Mouse (Mus musculus) kidney, embryonic 16.5 days (tissue): ENCODE results near the gene Itga3. TPM values are rescaled to one million over a fixed set of nuclear protein-coding genes. Genes with fewer than 3 reads are reported as not detected.

Experiments
- ATAC-seq: fragments of 200-750 bp; cut with Nextera tagmentation; 2 replicates; pipeline ENCODE4 v1.8.0; 2017; ENCODE audit warnings: moderate TSS enrichment; ENCODE audit not compliant: low FRiP score, low TSS enrichment
- H3K27ac ChIP-seq: fragments of 300-500 bp; sonication (generic); 2 replicates; pipeline ENCODE4 v1.5.1; 2014; ENCODE audit warnings: low read length
- H3K27me3 ChIP-seq: fragments of 300-500 bp; sonication (generic); 2 replicates; pipeline ENCODE4 v1.6.1; 2014; ENCODE audit warnings: low read length, control low read depth, mixed read lengths; ENCODE audit not compliant: insufficient read depth
- H3K36me3 ChIP-seq: fragments of 300-500 bp; sonication (generic); 2 replicates; pipeline ENCODE4 v1.6.1; 2014; ENCODE audit warnings: low read length, control low read depth, mixed read lengths; ENCODE audit not compliant: insufficient read depth
- H3K4me1 ChIP-seq: fragments of 300-500 bp; sonication (generic); 2 replicates; pipeline ENCODE4 v1.6.1; 2014; ENCODE audit warnings: low read length, control low read depth, mixed read lengths; ENCODE audit not compliant: insufficient read depth
- H3K4me2 ChIP-seq: fragments of 300-500 bp; sonication (generic); replicated peaks from 2 replicates; pipeline ENCODE4 v1.6.1; 2014; ENCODE audit warnings: low read depth, low read length
- H3K4me3 ChIP-seq: fragments of 300-500 bp; sonication (generic); 2 replicates; pipeline ENCODE4 v1.5.1; 2014; ENCODE audit warnings: mild to moderate bottlenecking, low read length
- H3K9ac ChIP-seq: fragments of 300-500 bp; sonication (generic); replicated peaks from 2 replicates; pipeline ENCODE4 v1.6.1; 2014; ENCODE audit warnings: low read length
- H3K9me3 ChIP-seq: fragments of 300-500 bp; sonication (generic); 2 replicates; pipeline ENCODE4 v1.6.1; 2016; ENCODE audit warnings: low read length, control low read depth
- WGBS: fragments of 180-500 bp; shearing (Covaris S2); extraction: QIAGEN DNeasy Blood & Tissue Kit; methylation state at CpG from one replicate; pipeline ENCODE4 v1.1.7; 2014; 5-methylcytosine and 5-hydroxymethylcytosine counted together
- polyA plus RNA-seq: library from polyadenylated mRNA; unstranded; fragments of >200 nt; fragmentation: Nextera tagmentation; extraction: Ambion mirVana; gene quantifications from 2 replicates; pipeline ENCODE4 v1.2.1, GENCODE M21; 2015

Itga3 gene
- polyA plus RNA-seq, 1 experiment from 2014 or later, result 25.8 TPM

DNA sequence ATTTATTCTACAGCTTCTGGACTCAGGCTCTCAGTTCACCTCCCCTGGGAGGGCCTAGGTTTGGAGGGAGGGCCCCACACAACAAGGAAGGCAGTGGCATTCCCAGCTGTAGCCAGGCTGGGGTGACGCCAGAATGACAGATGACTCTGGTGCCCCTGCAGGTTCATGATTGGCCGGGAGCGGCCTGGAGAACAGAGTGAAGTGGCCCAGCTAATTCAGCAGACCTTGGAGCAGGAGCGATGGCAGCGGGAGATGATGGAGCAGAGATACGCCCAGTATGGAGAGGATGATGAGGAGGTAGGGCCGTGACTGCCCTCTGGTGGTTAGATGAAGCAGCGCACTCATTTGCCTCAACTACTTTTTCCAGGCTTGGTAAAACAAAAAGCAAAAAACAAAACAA lies 75.5 kb downstream of the Itga3 start:
- peaks cover 67% of the 10 kb centered on the region for H3K36me3 ChIP-seq
- peak; percentile 61 for ATAC-seq
- H3K27ac ChIP-seq, result peak overlapping the region; percentile 73
- peak overlapping the region; percentile 1; the same call in 1 of the 2 replicates for H3K9ac ChIP-seq
- 3% methylated on average over 8 of the region's 8 CpGs for WGBS
- no peak overlapping the region for H3K4me3 ChIP-seq
- H3K27me3 ChIP-seq, result no peaks in the 10 kb centered on the region
- peaks cover 17% of the 10 kb centered on the region for H3K4me1 ChIP-seq
- H3K4me2 ChIP-seq, result 0 out of 2 replicates have a peak overlapping the region, but pooled peaks have one; percentile 5
- H3K9me3 ChIP-seq, result no peaks in the 10 kb centered on the region

DNA sequence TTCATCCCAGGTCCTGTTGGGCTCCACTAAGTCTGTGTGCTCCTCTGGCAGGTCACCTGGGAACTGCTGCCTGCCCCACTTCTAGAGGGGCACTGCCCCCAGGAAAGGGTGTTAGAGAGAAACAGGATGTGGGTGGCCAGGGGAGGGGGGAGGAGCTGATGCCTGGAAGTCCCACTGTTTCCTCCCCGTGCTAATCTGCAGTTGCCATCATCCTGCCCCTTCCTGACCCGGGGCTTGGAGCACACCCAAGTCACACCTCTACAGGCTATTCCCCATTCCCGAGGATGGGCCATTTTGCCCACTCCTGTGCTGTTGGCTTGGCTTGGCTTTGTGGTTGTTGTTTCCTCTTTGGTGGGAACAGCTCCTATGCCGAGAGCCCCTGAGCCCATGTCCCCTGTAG lies 76.1 kb downstream of the Itga3 start:
- Histone ChIP-seq H3K4me1 (peaks cover 18% of the 10 kb centered on the region), H3K4me3 (no peak overlapping the region), H3K9me3 (no peaks in the 10 kb centered on the region), H3K27me3 (no peaks in the 10 kb centered on the region), H3K9ac (peak overlapping the region; percentile 37; the same call in 1 of the 2 replicates), H3K27ac (peak overlapping the region; percentile 73), H3K36me3 (peaks cover 64% of the 10 kb centered on the region), H3K4me2 (0 out of 2 replicates have a peak overlapping the region, but pooled peaks have one; percentile 5)
- ATAC-seq, result peak; percentile 27
- 15% methylated on average over 4 of the region's 4 CpGs for WGBS

DNA sequence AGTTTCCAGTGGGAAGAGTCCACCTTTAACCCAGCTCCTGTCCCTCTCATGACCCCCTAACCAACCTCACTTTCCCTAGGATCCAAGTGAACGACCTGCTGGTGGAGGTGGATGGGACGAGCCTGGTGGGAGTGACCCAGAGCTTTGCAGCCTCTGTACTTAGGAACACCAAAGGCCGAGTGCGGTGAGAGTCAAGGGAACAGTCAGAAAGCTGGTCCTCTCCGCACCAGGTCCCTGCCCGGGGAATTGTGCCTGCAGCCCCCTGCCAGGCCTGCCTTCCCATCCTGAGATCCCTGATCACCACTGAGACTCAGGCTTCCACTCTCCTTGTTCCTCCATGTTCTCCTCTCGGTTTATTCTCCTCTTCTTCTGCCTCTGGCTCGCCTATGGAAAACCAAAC lies 76.5 kb downstream of the Itga3 start:
- Histone ChIP-seq H3K4me1 (peaks cover 22% of the 10 kb centered on the region), H3K27ac (peak overlapping the region; percentile 73), H3K4me2 (0 out of 2 replicates have a peak overlapping the region, but pooled peaks have one; percentile 5), H3K4me3 (no peak overlapping the region), H3K36me3 (peaks cover 60% of the 10 kb centered on the region), H3K9me3 (no peaks in the 10 kb centered on the region), H3K27me3 (no peaks in the 10 kb centered on the region), H3K9ac (peak overlapping the region; percentile 37)
- WGBS, result 62% methylated on average over 8 of the region's 8 CpGs
- ATAC-seq, result no peak

DNA sequence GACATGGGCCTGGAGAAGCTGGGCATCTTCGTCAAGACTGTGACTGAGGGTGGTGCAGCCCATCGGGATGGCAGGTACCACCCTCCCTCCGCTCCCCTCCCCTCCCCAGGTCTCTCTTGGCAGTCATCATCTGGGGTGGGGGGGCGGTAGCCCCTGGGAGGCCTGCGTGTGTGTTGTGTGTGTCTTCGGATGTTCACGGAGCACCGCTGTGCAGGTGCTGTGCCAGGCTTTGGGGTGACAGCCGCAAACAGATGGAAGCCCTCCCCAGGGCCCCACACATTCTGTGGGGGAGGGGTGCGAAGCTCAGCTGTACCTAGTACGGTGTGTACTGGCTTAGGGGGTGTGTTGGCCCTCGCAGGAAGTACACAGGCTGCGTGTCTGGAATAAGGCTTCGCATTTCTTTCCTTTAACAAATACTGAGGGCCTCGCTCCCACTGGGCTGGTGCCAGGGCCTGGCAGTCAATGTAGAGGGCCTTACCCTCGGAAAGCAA lies 78.5 kb downstream of the Itga3 start:
- 82% methylated on average over 16 of the region's 16 CpGs for WGBS
- Histone ChIP-seq H3K27ac (no peak overlapping the region), H3K4me1 (peaks cover 43% of the 10 kb centered on the region), H3K4me2 (no peak overlapping the region), H3K4me3 (no peak overlapping the region), H3K9ac (no peak overlapping the region), H3K27me3 (no peaks in the 10 kb centered on the region), H3K36me3 (peaks cover 50% of the 10 kb centered on the region), H3K9me3 (no peaks in the 10 kb centered on the region)
- ATAC-seq, result no peak

DNA sequence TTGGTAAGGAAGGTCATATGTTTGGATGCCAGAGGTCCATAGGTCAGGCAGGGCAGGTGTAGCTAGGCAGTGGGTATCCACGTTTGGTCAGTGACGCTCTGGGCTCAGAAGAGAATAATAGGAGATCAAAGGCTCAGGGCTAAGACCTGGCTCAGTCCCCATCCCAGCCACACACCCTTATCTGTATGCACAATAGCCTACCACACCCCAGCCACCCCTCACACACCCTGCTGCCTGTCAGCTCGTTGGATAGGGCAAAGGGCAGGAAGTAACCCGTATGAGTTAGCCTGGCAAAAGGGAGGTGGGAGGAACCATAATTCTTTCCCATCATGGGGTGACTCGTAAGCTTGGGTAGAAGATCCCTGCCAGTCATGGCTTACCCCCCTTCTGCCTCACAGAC lies 79.0 kb downstream of the Itga3 start:
- Histone ChIP-seq H3K4me1 (peaks cover 48% of the 10 kb centered on the region), H3K4me3 (no peak overlapping the region), H3K9ac (no peak overlapping the region), H3K9me3 (no peaks in the 10 kb centered on the region), H3K27me3 (no peaks in the 10 kb centered on the region), H3K27ac (no peak overlapping the region), H3K4me2 (no peak overlapping the region), H3K36me3 (peaks cover 46% of the 10 kb centered on the region)
- WGBS, result 48% methylated on average over 5 of the region's 5 CpGs
- no peak for ATAC-seq

DNA sequence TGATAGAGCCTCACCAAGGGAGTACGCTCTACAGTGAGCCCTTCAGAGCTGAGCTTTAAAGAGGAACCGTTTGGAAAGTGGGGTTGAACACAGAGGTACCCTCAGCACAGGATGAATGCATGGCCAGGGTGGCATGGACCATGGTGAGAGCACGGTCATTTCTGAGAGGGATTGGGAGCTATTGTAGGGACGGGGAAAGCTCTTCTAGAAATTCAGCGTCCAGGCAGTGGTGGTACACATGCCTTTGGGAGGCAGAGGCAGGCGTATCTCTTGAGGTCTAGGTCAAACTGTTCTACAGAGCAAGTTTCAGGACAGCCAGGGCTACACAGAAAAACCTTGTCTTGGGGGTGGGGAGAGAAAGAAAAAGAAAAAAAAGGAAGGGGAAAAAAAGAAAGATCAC lies 79.6 kb downstream of the Itga3 start:
- ATAC-seq, result no peak
- Histone ChIP-seq H3K27ac (no peak overlapping the region), H3K36me3 (peaks cover 40% of the 10 kb centered on the region), H3K9ac (no peak overlapping the region), H3K9me3 (no peaks in the 10 kb centered on the region), H3K27me3 (no peaks in the 10 kb centered on the region), H3K4me3 (no peak overlapping the region), H3K4me1 (peaks cover 54% of the 10 kb centered on the region), H3K4me2 (no peak overlapping the region)
- 92% methylated on average over 6 of the region's 6 CpGs for WGBS

DNA sequence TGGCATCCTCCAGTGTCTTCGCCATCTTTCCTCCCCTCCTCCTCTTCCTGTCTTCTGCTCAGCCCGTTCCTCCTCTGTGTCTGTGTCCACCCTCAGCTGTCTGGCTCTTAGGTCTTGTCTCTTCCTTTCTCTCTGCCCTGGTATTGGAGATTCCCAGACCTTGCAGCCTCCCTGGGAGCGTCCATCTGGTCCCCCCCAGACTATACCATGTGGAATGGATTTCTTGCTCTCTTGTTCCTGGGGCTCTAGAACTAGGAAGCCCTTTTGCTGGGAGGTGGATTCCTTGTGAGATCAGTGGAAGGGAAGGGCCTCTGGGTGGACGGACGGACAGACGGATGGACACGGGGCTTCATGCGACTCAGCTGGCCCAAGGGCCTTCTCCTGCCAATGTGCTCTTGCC lies 80.5 kb downstream of the Itga3 start:
- Histone ChIP-seq H3K4me2 (peak overlapping the region; percentile 90; the same call in 1 of the 2 replicates), H3K36me3 (peaks cover 33% of the 10 kb centered on the region), H3K4me1 (peaks cover 53% of the 10 kb centered on the region), H3K27me3 (no peaks in the 10 kb centered on the region), H3K9me3 (no peaks in the 10 kb centered on the region), H3K27ac (no peak overlapping the region), H3K9ac (no peak overlapping the region), H3K4me3 (no peak overlapping the region)
- no peak for ATAC-seq
- WGBS, result 78% methylated on average over 8 of the region's 8 CpGs

DNA sequence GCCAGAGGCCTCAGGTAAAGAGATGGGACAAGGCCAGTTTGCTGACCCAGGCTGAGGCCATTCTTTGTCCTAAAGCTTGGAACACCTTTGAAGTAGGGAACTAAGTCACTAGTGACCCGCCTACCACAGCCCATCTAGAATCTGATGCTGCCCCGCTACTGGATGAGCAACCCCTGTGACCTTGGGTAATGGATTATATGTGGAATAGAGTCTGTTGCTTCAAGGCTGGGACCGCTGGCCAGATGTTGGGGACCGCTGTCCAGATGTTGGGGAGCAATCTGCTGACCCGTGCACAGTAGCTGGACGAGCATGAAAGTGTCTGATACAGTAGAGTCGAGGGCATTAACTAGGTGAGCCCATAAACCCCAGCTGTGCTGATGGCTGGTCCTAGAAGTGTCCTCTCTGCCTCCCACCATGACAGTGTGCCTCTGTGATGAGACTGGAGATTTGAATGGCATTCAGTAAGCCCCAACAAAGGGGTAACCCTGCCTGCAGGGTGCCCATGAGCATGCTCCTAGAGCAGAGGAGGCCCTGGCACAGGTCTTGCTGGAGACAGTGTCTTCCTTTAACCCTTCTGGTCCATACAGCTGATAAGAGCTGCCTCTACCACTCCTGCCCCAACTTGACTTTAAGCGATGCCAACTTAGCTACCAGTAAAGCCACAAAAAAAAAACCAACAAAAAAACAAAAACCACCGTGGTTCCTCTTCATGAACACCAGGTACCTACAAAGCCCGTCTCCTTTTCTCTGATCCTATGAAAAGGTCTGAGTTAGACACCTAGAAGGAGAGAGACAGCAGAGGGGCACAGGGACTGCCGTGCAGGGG lies 81.4 kb downstream of the Itga3 start:
- H3K4me3 ChIP-seq, result peak overlapping the region; percentile 95
- no peak overlapping the region for H3K27ac ChIP-seq
- WGBS, result 75% methylated on average over 11 of the region's 11 CpGs
- peak overlapping the region; percentile 90 for H3K4me2 ChIP-seq
- peaks cover 49% of the 10 kb centered on the region for H3K4me1 ChIP-seq
- peaks cover 31% of the 10 kb centered on the region for H3K36me3 ChIP-seq
- ATAC-seq, result no peak
- no peaks in the 10 kb centered on the region for H3K27me3 ChIP-seq
- peak overlapping the region; percentile 93; the same call in 1 of the 2 replicates for H3K9ac ChIP-seq
- H3K9me3 ChIP-seq, result no peaks in the 10 kb centered on the region
